Mouse (Mus musculus) lung, postnatal 25 days (tissue): Measurements from ENCODE around the gene Phb2.

Source experiments
- DNase-seq: peaks from one replicate; pipeline ENCODE4 v3.0.0; 2022; ENCODE audit warnings: low spot score

The Phb2 gene

GRCm38 (mm10) chr6:124746296-124746605 lies 34.1 kb downstream of the Phb2 start:
- DNase-seq: no peak

- no peak for DNase-seq
Measured at GRCm38 (mm10) chr6:124746654-124747632, 34.8 kb downstream of the Phb2 start.

- DNase-seq: no peak
Measured at GRCm38 (mm10) chr6:124750405-124750804, 38.3 kb downstream of the Phb2 start.

- no peak for DNase-seq
Measured at GRCm38 (mm10) chr6:124753861-124754260, 41.7 kb downstream of the Phb2 start.

- DNase-seq: no peak
Measured at GRCm38 (mm10) chr6:124755306-124755705, 43.2 kb downstream of the Phb2 start.

- peak; percentile 73 for DNase-seq
Measured at GRCm38 (mm10) chr6:124755831-124756595, 43.9 kb downstream of the Phb2 start, which contains the start of the genes Gm45234 and Atn1. Gene Gm45234, minus strand, starts transcription at chr6:124756021. Gene Atn1, minus strand, starts transcription at chr6:124756524.

GRCm38 (mm10) chr6:124756652-124757350 lies 44.7 kb downstream of the Phb2 start:
- peak; percentile 81 for DNase-seq

- no peak for DNase-seq
Measured at GRCm38 (mm10) chr6:124757351-124757880, 45.3 kb downstream of the Phb2 start.

GRCm38 (mm10) chr6:124757909-124758848 lies 46.0 kb downstream of the Phb2 start:
- no peak for DNase-seq

GRCm38 (mm10) chr6:124758849-124759232 lies 46.7 kb downstream of the Phb2 start:
- no peak for DNase-seq

- DNase-seq: peak; percentile 88
Measured at GRCm38 (mm10) chr6:124759259-124759658, 47.1 kb downstream of the Phb2 start.

GRCm38 (mm10) chr6:124765951-124766350 lies 53.8 kb downstream of the Phb2 start:
- DNase-seq: no peak
